Mouse (Mus musculus): ENCODE results near the gene Itk. TPM values are rescaled to one million over a fixed set of nuclear protein-coding genes. Genes with fewer than 3 reads are reported as not detected.

The Itk gene
- polyA plus RNA-seq, 1 experiment from 2014 or later, result 0.16 TPM

DNA sequence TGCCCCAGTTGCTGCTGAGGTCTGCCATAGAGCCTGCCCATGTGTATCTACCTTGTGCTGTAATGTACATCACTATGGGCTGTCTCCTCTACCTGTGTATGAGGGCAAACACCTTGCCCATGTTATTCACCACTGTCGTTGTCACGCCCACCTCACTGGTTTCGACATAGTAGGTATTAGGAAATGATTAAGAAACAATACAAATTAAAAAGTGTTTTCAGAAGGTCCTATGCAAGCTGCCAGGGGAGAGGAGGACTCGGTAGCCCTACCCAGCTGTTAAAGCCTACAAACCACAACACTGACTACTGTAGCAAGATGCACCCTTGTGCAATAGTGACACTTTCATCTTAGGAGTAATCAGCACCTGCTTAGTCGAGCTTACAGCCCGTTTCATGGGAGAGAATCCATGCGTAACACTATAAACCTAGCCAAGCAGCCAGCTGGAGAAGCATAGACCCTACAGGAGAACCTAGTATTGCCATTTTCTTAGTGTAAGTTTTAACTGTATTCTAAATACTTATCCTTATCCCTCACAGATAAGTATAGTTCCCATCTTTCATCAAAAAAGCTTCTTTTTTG lies 9.1 kb downstream of the Itk start:
- 0 out of 2 replicates have a peak, but pooled peaks have one; percentile 35 for ATAC-seq (ENCODE audit: low FRiP score, low TSS enrichment)
- H3K9me3 ChIP-seq (ENCODE audit: low read length), result no peaks in the 10 kb centered on the region
- 68% methylated on average over 7 of the region's 7 CpGs for WGBS
- H3K9ac ChIP-seq (replicated peaks; ENCODE audit: low read length), result no peak overlapping the region
- H3K27me3 ChIP-seq (ENCODE audit: insufficient read depth, low read length), result no peaks in the 10 kb centered on the region
- no peaks in the 10 kb centered on the region for H3K36me3 ChIP-seq (ENCODE audit: insufficient read depth, low read length)
- no peak overlapping the region for H3K4me2 ChIP-seq (replicated peaks; ENCODE audit: low read depth, low read length)
- 0 out of 2 replicates have a peak, but pooled peaks cover 7% of the 10 kb centered on the region for H3K4me1 ChIP-seq (ENCODE audit: insufficient read depth, low read length)
- no peak overlapping the region for H3K27ac ChIP-seq (ENCODE audit: low read length)
- no peak overlapping the region for H3K4me3 ChIP-seq (ENCODE audit: low read length)

DNA sequence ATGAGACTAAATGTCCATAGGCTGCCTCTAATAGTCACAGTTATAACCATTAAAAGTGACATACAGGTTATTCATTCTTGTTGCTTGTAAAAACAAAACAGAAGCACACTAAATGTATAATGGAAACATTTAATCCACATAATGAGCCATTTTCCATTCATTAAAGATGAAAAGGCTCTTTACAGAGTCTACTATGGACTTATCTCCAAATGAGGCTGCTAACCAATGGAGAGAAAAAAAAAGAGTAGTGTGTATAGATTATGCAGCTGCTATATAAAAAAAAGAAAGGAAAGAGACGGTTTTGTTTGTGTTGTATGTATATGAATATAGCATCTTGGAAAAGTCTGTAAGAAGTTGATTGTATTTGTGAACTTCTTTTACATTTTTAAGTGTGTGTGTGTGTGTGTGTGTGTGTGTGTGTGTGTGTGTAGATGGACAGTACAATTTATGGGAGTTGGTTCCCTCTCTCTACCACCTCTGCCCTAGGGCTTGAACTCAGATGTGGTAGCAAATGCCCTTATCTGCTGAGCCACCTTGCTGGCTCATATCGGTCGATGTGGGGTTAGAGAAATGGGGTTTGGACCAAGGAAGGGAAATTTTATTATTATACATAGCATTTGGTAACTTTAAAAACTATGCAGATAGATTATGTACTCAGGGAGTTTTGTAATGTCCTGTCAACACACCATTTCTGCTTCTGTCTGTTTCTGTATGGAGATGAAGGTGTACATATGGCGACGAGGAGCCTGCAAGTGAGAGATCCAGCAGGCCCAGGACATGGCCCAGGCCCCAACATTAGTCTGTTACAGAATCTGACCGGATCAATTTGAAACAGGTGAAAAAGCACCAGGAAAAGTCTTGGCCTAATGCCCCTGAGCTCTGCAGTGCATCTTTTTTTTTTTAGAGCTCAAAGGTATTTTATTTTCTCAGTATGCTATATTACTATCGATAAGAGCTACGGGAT lies 11.2 kb downstream of the Itk start:
- no peak overlapping the region for H3K27ac ChIP-seq (ENCODE audit: low read length)
- 87% methylated on average over 8 of the region's 8 CpGs for WGBS
- no peak for ATAC-seq (ENCODE audit: low FRiP score, low TSS enrichment)

GRCm38 (mm10) chr11:46377316-46377715 lies 12.0 kb downstream of the Itk start:
- H3K4me2 ChIP-seq (replicated peaks; ENCODE audit: low read depth, low read length), result no peak overlapping the region
- H3K36me3 ChIP-seq (ENCODE audit: insufficient read depth, low read length), result no peaks in the 10 kb centered on the region
- H3K27ac ChIP-seq (ENCODE audit: low read length), result no peak overlapping the region
- no peak overlapping the region for H3K9ac ChIP-seq (replicated peaks; ENCODE audit: low read length)
- H3K4me1 ChIP-seq (ENCODE audit: insufficient read depth, low read length), result 0 out of 2 replicates have a peak, but pooled peaks cover 7% of the 10 kb centered on the region
- no peak overlapping the region for H3K4me3 ChIP-seq (ENCODE audit: low read length)
- WGBS, result 79% methylated on average over 1 of the region's 1 CpGs
- no peak for ATAC-seq (ENCODE audit: low FRiP score, low TSS enrichment)
- no peaks in the 10 kb centered on the region for H3K27me3 ChIP-seq (ENCODE audit: insufficient read depth, low read length)
- no peaks in the 10 kb centered on the region for H3K9me3 ChIP-seq (ENCODE audit: low read length)

More for the DNA sequence above, 11.2 kb downstream of the Itk start:
- no peaks in the 10 kb centered on the region for H3K36me3 ChIP-seq (ENCODE audit: insufficient read depth, low read length)
- no peak overlapping the region for H3K4me3 ChIP-seq (ENCODE audit: low read length)
- 0 out of 2 replicates have a peak, but pooled peaks cover 7% of the 10 kb centered on the region for H3K4me1 ChIP-seq (ENCODE audit: insufficient read depth, low read length)
- H3K9ac ChIP-seq (replicated peaks; ENCODE audit: low read length), result no peak overlapping the region
- H3K4me2 ChIP-seq (replicated peaks; ENCODE audit: low read depth, low read length), result no peak overlapping the region
- H3K27me3 ChIP-seq (ENCODE audit: insufficient read depth, low read length), result no peaks in the 10 kb centered on the region
- H3K9me3 ChIP-seq (ENCODE audit: low read length), result no peaks in the 10 kb centered on the region

DNA sequence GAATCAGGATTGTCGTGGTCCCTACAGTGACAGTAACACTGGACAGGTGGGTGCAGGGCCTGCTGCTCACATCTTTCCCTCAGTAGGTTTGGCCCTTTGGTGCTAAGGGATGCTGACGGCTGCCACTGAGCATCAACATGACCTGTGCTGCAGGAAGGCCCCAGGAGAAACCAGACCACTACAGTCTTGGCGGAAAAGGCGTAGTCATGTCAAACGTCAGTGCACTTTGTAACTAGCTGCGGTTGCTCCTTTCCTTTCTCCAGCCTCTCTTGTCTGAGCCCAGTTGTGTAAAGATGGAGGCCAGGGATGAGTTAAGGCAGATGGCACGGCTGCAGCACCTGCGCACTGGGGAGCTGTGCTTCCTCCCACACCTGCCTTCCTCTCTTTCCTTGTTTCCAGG lies 14.3 kb downstream of the Itk start:
- 0 out of 2 replicates have a peak, but pooled peaks cover under 1% of the 10 kb centered on the region for H3K4me1 ChIP-seq (ENCODE audit: insufficient read depth, low read length)
- no peak for ATAC-seq (ENCODE audit: low FRiP score, low TSS enrichment)
- H3K36me3 ChIP-seq (ENCODE audit: insufficient read depth, low read length), result no peaks in the 10 kb centered on the region
- 78% methylated on average over 8 of the region's 8 CpGs for WGBS
- no peak overlapping the region for H3K4me2 ChIP-seq (replicated peaks; ENCODE audit: low read depth, low read length)
- H3K27ac ChIP-seq (ENCODE audit: low read length), result no peak overlapping the region
- no peaks in the 10 kb centered on the region for H3K27me3 ChIP-seq (ENCODE audit: insufficient read depth, low read length)
- H3K9ac ChIP-seq (replicated peaks; ENCODE audit: low read length), result no peak overlapping the region
- H3K9me3 ChIP-seq (ENCODE audit: low read length), result no peaks in the 10 kb centered on the region
- H3K4me3 ChIP-seq (ENCODE audit: low read length), result no peak overlapping the region

GRCm38 (mm10) chr11:46373071-46374030 lies 16.0 kb downstream of the Itk start:
- no peaks in the 10 kb centered on the region for H3K27me3 ChIP-seq (ENCODE audit: insufficient read depth, low read length)
- no peaks in the 10 kb centered on the region for H3K36me3 ChIP-seq (ENCODE audit: insufficient read depth, low read length)
- WGBS, result 80% methylated on average over 13 of the region's 13 CpGs
- no peak overlapping the region for H3K4me3 ChIP-seq (ENCODE audit: low read length)
- H3K9ac ChIP-seq (replicated peaks; ENCODE audit: low read length), result no peak overlapping the region
- ATAC-seq (ENCODE audit: low FRiP score, low TSS enrichment), result no peak
- H3K27ac ChIP-seq (ENCODE audit: low read length), result no peak overlapping the region
- no peaks in the 10 kb centered on the region for H3K4me1 ChIP-seq (ENCODE audit: insufficient read depth, low read length)
- no peak overlapping the region for H3K4me2 ChIP-seq (replicated peaks; ENCODE audit: low read depth, low read length)
- H3K9me3 ChIP-seq (ENCODE audit: low read length), result no peaks in the 10 kb centered on the region

- WGBS, result 81% methylated on average over 8 of the region's 8 CpGs
- H3K27ac ChIP-seq (ENCODE audit: low read length), result no peak overlapping the region
- H3K36me3 ChIP-seq (ENCODE audit: insufficient read depth, low read length), result no peaks in the 10 kb centered on the region
- H3K9ac ChIP-seq (replicated peaks; ENCODE audit: low read length), result no peak overlapping the region
- ATAC-seq (ENCODE audit: low FRiP score, low TSS enrichment), result no peak
- H3K4me1 ChIP-seq (ENCODE audit: insufficient read depth, low read length), result no peaks in the 10 kb centered on the region
- no peaks in the 10 kb centered on the region for H3K9me3 ChIP-seq (ENCODE audit: low read length)
- H3K4me2 ChIP-seq (replicated peaks; ENCODE audit: low read depth, low read length), result no peak overlapping the region
- H3K27me3 ChIP-seq (ENCODE audit: insufficient read depth, low read length), result no peaks in the 10 kb centered on the region
- H3K4me3 ChIP-seq (ENCODE audit: low read length), result no peak overlapping the region
Measured at GRCm38 (mm10) chr11:46372331-46372953, 16.9 kb downstream of the Itk start.

GRCm38 (mm10) chr11:46371250-46371649 lies 18.1 kb downstream of the Itk start:
- 89% methylated on average over 8 of the region's 8 CpGs for WGBS
- Histone ChIP-seq H3K4me3 (ENCODE audit: low read length) (no peak overlapping the region), H3K27ac (ENCODE audit: low read length) (no peak overlapping the region), H3K9me3 (ENCODE audit: low read length) (no peaks in the 10 kb centered on the region), H3K36me3 (ENCODE audit: insufficient read depth, low read length) (no peaks in the 10 kb centered on the region), H3K9ac (replicated peaks; ENCODE audit: low read length) (no peak overlapping the region), H3K4me2 (replicated peaks; ENCODE audit: low read depth, low read length) (no peak overlapping the region), H3K4me1 (ENCODE audit: insufficient read depth, low read length) (no peaks in the 10 kb centered on the region), H3K27me3 (ENCODE audit: insufficient read depth, low read length) (no peaks in the 10 kb centered on the region)
- ATAC-seq (ENCODE audit: low FRiP score, low TSS enrichment), result no peak

GRCm38 (mm10) chr11:46370457-46370856 lies 18.9 kb downstream of the Itk start:
- Histone ChIP-seq H3K4me1 (ENCODE audit: insufficient read depth, low read length) (no peaks in the 10 kb centered on the region), H3K4me3 (ENCODE audit: low read length) (no peak overlapping the region)
- no peak for ATAC-seq (ENCODE audit: low FRiP score, low TSS enrichment)

GRCm38 (mm10) chr11:46366357-46366756 lies 23.0 kb downstream of the Itk start:
- Histone ChIP-seq H3K9ac (replicated peaks; ENCODE audit: low read length) (no peak overlapping the region), H3K36me3 (ENCODE audit: insufficient read depth, low read length) (no peaks in the 10 kb centered on the region), H3K27ac (ENCODE audit: low read length) (no peak overlapping the region), H3K9me3 (ENCODE audit: low read length) (no peaks in the 10 kb centered on the region), H3K4me1 (ENCODE audit: insufficient read depth, low read length) (no peaks in the 10 kb centered on the region), H3K4me2 (replicated peaks; ENCODE audit: low read depth, low read length) (no peak overlapping the region), H3K4me3 (ENCODE audit: low read length) (no peak overlapping the region), H3K27me3 (ENCODE audit: insufficient read depth, low read length) (no peaks in the 10 kb centered on the region)
- WGBS, result 25% methylated on average over 3 of the region's 3 CpGs
- ATAC-seq (ENCODE audit: low FRiP score, low TSS enrichment), result no peak

More at GRCm38 (mm10) chr11:46370457-46370856, 18.9 kb downstream of the Itk start:
- Histone ChIP-seq H3K36me3 (ENCODE audit: insufficient read depth, low read length) (no peaks in the 10 kb centered on the region), H3K27ac (ENCODE audit: low read length) (no peak overlapping the region), H3K9ac (replicated peaks; ENCODE audit: low read length) (no peak overlapping the region), H3K27me3 (ENCODE audit: insufficient read depth, low read length) (no peaks in the 10 kb centered on the region), H3K9me3 (ENCODE audit: low read length) (no peaks in the 10 kb centered on the region), H3K4me2 (replicated peaks; ENCODE audit: low read depth, low read length) (no peak overlapping the region)
- WGBS, result 93% methylated on average over 4 of the region's 4 CpGs
